Mouse (Mus musculus) embryonic facial prominence, embryonic 14.5 days (tissue): ENCODE data around the gene Gm28308. TPM values are rescaled to one million over a fixed set of nuclear protein-coding genes. Genes with fewer than 3 reads are reported as not detected.

ENCODE experiments used
- ATAC-seq: fragments of 200-750 bp; cut with Nextera tagmentation; 2 replicates; pipeline ENCODE4 v1.8.0; 2017; ENCODE audit warnings: low read depth, moderate number of reproducible peaks, moderate TSS enrichment
- DNase-seq: peaks from one replicate; pipeline ENCODE4 v3.0.0-alpha.2; 2015; ENCODE audit warnings: low spot score
- H3K27ac ChIP-seq: fragments of 300-500 bp; sonication (generic); replicated peaks from 2 replicates; pipeline ENCODE4 v1.5.1; 2014; ENCODE audit warnings: low read depth, mild to moderate bottlenecking, low read length, moderate library complexity
- H3K27me3 ChIP-seq: fragments of 300-500 bp; sonication (generic); replicated peaks from 2 replicates; pipeline ENCODE4 v1.6.1; 2014; ENCODE audit warnings: low read length; ENCODE audit not compliant: control insufficient read depth, insufficient read depth
- H3K36me3 ChIP-seq: fragments of 300-500 bp; sonication (generic); 2 replicates; pipeline ENCODE4 v1.6.1; 2014; ENCODE audit warnings: low read length, mixed read lengths; ENCODE audit not compliant: control insufficient read depth, insufficient read depth
- H3K4me1 ChIP-seq: fragments of 300-500 bp; sonication (generic); 2 replicates; pipeline ENCODE4 v1.6.1; 2014; ENCODE audit warnings: antibody characterized with exemption, low read length; ENCODE audit not compliant: control insufficient read depth, insufficient read depth
- H3K4me2 ChIP-seq: fragments of 300-500 bp; sonication (generic); 2 replicates; pipeline ENCODE4 v1.6.1; 2014; ENCODE audit warnings: low read depth, mild to moderate bottlenecking, low read length, moderate library complexity, mixed read lengths
- H3K4me3 ChIP-seq: fragments of 300-500 bp; sonication (generic); 2 replicates; pipeline ENCODE4 v1.5.1; 2014; ENCODE audit warnings: low read depth, mild to moderate bottlenecking, low read length
- H3K9ac ChIP-seq: fragments of 300-500 bp; sonication (generic); 2 replicates; pipeline ENCODE4 v1.6.1; 2014; ENCODE audit warnings: low read depth, mild to moderate bottlenecking, low read length, moderate library complexity, mixed read lengths
- H3K9me3 ChIP-seq: fragments of 300-500 bp; sonication (generic); 2 replicates; pipeline ENCODE4 v1.6.1; 2016; ENCODE audit warnings: low read length; ENCODE audit not compliant: control insufficient read depth
- WGBS: fragments of 180-500 bp; shearing (Covaris S2); extraction: QIAGEN DNeasy Blood & Tissue Kit; methylation state at CpG from one replicate; pipeline ENCODE4 v1.1.7; 2014; 5-methylcytosine and 5-hydroxymethylcytosine counted together
- polyA plus RNA-seq: library from polyadenylated mRNA; unstranded; fragments of >200 nt; fragmentation: Nextera tagmentation; extraction: Ambion mirVana; gene quantifications from 2 replicates; pipeline ENCODE4 v1.2.1, GENCODE M21; 2014

Gm28308 gene
- polyA plus RNA-seq, 1 experiment from 2014 or later, result not detected

- under 1% methylated on average over 26 of the region's 39 CpGs for whole genome bisulfite sequencing
- Histone ChIP-seq H3K9me3 (no peaks in the 10 kb centered on the region), H3K4me1 (no peaks in the 10 kb centered on the region), H3K27me3 (peaks cover 94% of the 10 kb centered on the region), H3K9ac (peak overlapping the region; percentile 65), H3K27ac (peak overlapping the region; percentile 83; the same call in 1 of the 2 replicates), H3K4me2 (peak overlapping the region; percentile 99; the same call in 1 of the 2 replicates), H3K4me3 (peak overlapping the region; percentile 36), H3K36me3 (no peaks in the 10 kb centered on the region)
- no peak for ATAC-seq
- DNase-seq, result no peak
Measured at GRCm38 (mm10) chr6:52164051-52164625, 49.0 kb downstream of the Gm28308 start.

GRCm38 (mm10) chr6:52163366-52164031, 49.6 kb downstream of the Gm28308 start:
- 4% methylated on average over 17 of the region's 17 CpGs for WGBS
- Histone ChIP-seq H3K27ac (peak overlapping the region; percentile 83; the same call in 1 of the 2 replicates), H3K4me2 (peak overlapping the region; percentile 99; the same call in 1 of the 2 replicates), H3K9ac (peak overlapping the region; percentile 65; the same call in 1 of the 2 replicates), H3K36me3 (no peaks in the 10 kb centered on the region), H3K27me3 (peaks cover 98% of the 10 kb centered on the region), H3K9me3 (no peaks in the 10 kb centered on the region), H3K4me3 (peak overlapping the region; percentile 36), H3K4me1 (peaks cover 4% of the 10 kb centered on the region; the same call in 1 of the 2 replicates)
- DNase-seq (no peak), ATAC-seq (no peak)

GRCm38 (mm10) chr6:52162611-52163365, 50.4 kb downstream of the Gm28308 start:
- DNase-seq (no peak), ATAC-seq (no peak)
- Histone ChIP-seq H3K9me3 (no peaks in the 10 kb centered on the region), H3K4me3 (peak overlapping the region; percentile 36), H3K27me3 (peaks cover 98% of the 10 kb centered on the region), H3K27ac (peak overlapping the region; percentile 83; the same call in 1 of the 2 replicates), H3K4me2 (peak overlapping the region; percentile 99; the same call in 1 of the 2 replicates), H3K4me1 (peaks cover 7% of the 10 kb centered on the region; the same call in 1 of the 2 replicates), H3K36me3 (no peaks in the 10 kb centered on the region), H3K9ac (peak overlapping the region; percentile 65; the same call in 1 of the 2 replicates)
- 7% methylated on average over 14 of the region's 14 CpGs for WGBS

GRCm38 (mm10) chr6:52162093-52162380, 51.1 kb downstream of the Gm28308 start:
- Histone ChIP-seq H3K4me3 (no peak overlapping the region), H3K4me1 (peaks cover 7% of the 10 kb centered on the region; the same call in 1 of the 2 replicates), H3K4me2 (peak overlapping the region; percentile 99; the same call in 1 of the 2 replicates), H3K36me3 (no peaks in the 10 kb centered on the region), H3K27me3 (peaks cover 98% of the 10 kb centered on the region), H3K9ac (no peak overlapping the region), H3K27ac (no peak overlapping the region; the same call in 1 of the 2 replicates), H3K9me3 (no peaks in the 10 kb centered on the region)
- no peak for DNase-seq
- no peak for ATAC-seq
- WGBS, result 4% methylated on average over 1 of the region's 1 CpGs

GRCm38 (mm10) chr6:52161336-52162092, 51.6 kb downstream of the Gm28308 start:
- H3K9ac ChIP-seq, result peak overlapping the region; percentile 53; the same call in 1 of the 2 replicates
- H3K27me3 ChIP-seq, result peaks cover 98% of the 10 kb centered on the region
- H3K4me1 ChIP-seq, result peaks cover 7% of the 10 kb centered on the region; the same call in 1 of the 2 replicates
- peak overlapping the region; percentile 99; the same call in 1 of the 2 replicates for H3K4me2 ChIP-seq
- 2% methylated on average over 8 of the region's 8 CpGs for WGBS
- H3K27ac ChIP-seq, result peak overlapping the region; percentile 67; the same call in 1 of the 2 replicates
- H3K4me3 ChIP-seq, result peak overlapping the region; percentile 62; the same call in 1 of the 2 replicates
- no peak for DNase-seq
- H3K36me3 ChIP-seq, result no peaks in the 10 kb centered on the region
- ATAC-seq, result no peak
- H3K9me3 ChIP-seq, result no peaks in the 10 kb centered on the region

GRCm38 (mm10) chr6:52160511-52161335, 52.4 kb downstream of the Gm28308 start:
- H3K4me1 ChIP-seq, result peaks cover 7% of the 10 kb centered on the region; the same call in 1 of the 2 replicates
- H3K27me3 ChIP-seq, result peaks cover 97% of the 10 kb centered on the region
- H3K27ac ChIP-seq, result peak overlapping the region; percentile 67; the same call in 1 of the 2 replicates
- H3K4me2 ChIP-seq, result peak overlapping the region; percentile 99
- H3K9me3 ChIP-seq, result no peaks in the 10 kb centered on the region
- H3K9ac ChIP-seq, result peak overlapping the region; percentile 53; the same call in 1 of the 2 replicates
- DNase-seq (no peak), ATAC-seq (no peak)
- no peaks in the 10 kb centered on the region for H3K36me3 ChIP-seq
- WGBS, result 4% methylated on average over 30 of the region's 30 CpGs
- peak overlapping the region; percentile 62; the same call in 1 of the 2 replicates for H3K4me3 ChIP-seq

GRCm38 (mm10) chr6:52159979-52160378, 53.2 kb downstream of the Gm28308 start:
- H3K4me2 ChIP-seq, result peak overlapping the region; percentile 99
- no peaks in the 10 kb centered on the region for H3K9me3 ChIP-seq
- ATAC-seq (no peak), DNase-seq (no peak)
- peak overlapping the region; percentile 67; the same call in 1 of the 2 replicates for H3K27ac ChIP-seq
- peaks cover 97% of the 10 kb centered on the region for H3K27me3 ChIP-seq
- H3K4me1 ChIP-seq, result peaks cover 7% of the 10 kb centered on the region; the same call in 1 of the 2 replicates
- no peak overlapping the region for H3K9ac ChIP-seq
- peak overlapping the region; percentile 62 for H3K4me3 ChIP-seq
- H3K36me3 ChIP-seq, result no peaks in the 10 kb centered on the region
- WGBS, result 2% methylated on average over 6 of the region's 9 CpGs
